Mouse (Mus musculus) E14TG2a.4 (cell line): ENCODE measurements around the gene Olfr1251.
"Not testable (repeated sequence)": the region's sequence is repeated elsewhere in the genome, so short reads cannot be mapped to it uniquely, and the experiment has no call there.

ENCODE experiments used
- H3K27me3 ChIP-seq: 2 replicates; pipeline ENCODE4 v1.6.1; 2014; ENCODE audit warnings: low read length, control low read depth; ENCODE audit not compliant: insufficient read depth
- H3K36me3 ChIP-seq: 2 replicates; pipeline ENCODE4 v1.6.1; 2014; ENCODE audit warnings: low read length, control low read depth; ENCODE audit not compliant: insufficient read depth
- H3K4me1 ChIP-seq: replicated peaks from 2 replicates; pipeline ENCODE4 v1.6.1; 2014; ENCODE audit warnings: low read depth, low read length, control low read depth
- H3K4me3 ChIP-seq: replicated peaks from 2 replicates; pipeline ENCODE4 v1.5.1; 2014; ENCODE audit warnings: mild to moderate bottlenecking, low read length
- H3K9me3 ChIP-seq: 2 replicates; pipeline ENCODE4 v1.6.1; 2014; ENCODE audit warnings: low read length, control low read depth
- CTCF ChIP-seq: conservative IDR thresholded peaks from 2 replicates; pipeline ENCODE4 v1.5.1; 2014; ENCODE audit warnings: low read length
- NANOG ChIP-seq: IDR thresholded peaks from 2 replicates; pipeline ENCODE4 v1.6.1; 2014; ENCODE audit warnings: borderline replicate concordance, low read length, mixed read lengths
- POU5F1 ChIP-seq: IDR thresholded peaks from 2 replicates; pipeline ENCODE4 v1.6.1; 2014; ENCODE audit warnings: low read length, borderline replicate concordance

Olfr1251 gene

GRCm38 (mm10) chr2:89671836-89672235 lies at the start of gene Olfr1251:
TSS of gene Olfr1251 (minus strand) at chr2:89671936.
- Histone ChIP-seq H3K4me1 (no peaks in the 10 kb centered on the region), H3K27me3 (no peaks in the 10 kb centered on the region), H3K9me3 (peaks cover 11% of the 10 kb centered on the region; the same call in 1 of the 2 replicates), H3K4me3 (no peak within 1 kb of the TSS), H3K36me3 (no peaks in the 10 kb centered on the region)
- TF ChIP-seq NANOG (no peak), POU5F1 (no peak), CTCF (no peak)

GRCm38 (mm10) chr2:89691980-89692379 lies 20.2 kb upstream of the Olfr1251 start:
- TF ChIP-seq CTCF (no peak), NANOG (no peak), POU5F1 (no peak)
- Histone ChIP-seq H3K9me3 (no peaks in the 10 kb centered on the region), H3K4me3 (no peak overlapping the region), H3K4me1 (no peaks in the 10 kb centered on the region), H3K27me3 (no peaks in the 10 kb centered on the region), H3K36me3 (no peaks in the 10 kb centered on the region)

- TF ChIP-seq NANOG (no peak), CTCF (no peak), POU5F1 (no peak)
- Histone ChIP-seq H3K36me3 (no peaks in the 10 kb centered on the region), H3K4me3 (no peak within 1 kb of the TSS), H3K4me1 (no peaks in the 10 kb centered on the region), H3K9me3 (no peaks in the 10 kb centered on the region), H3K27me3 (no peaks in the 10 kb centered on the region)
These were observed 10.4 kb downstream of the Olfr1251 start, which contains the start of gene Olfr1250 for GRCm38 (mm10) chr2:89661367-89661766. TSS of gene Olfr1250 (minus strand) at chr2:89661467.

GRCm38 (mm10) chr2:89634883-89635282 lies 36.9 kb downstream of the Olfr1251 start, which contains the start of gene Olfr1249:
TSS of gene Olfr1249 (minus strand) at chr2:89634983.
- no peak for TF ChIP-seq CTCF
- H3K4me1 ChIP-seq: no peaks in the 10 kb centered on the region
- H3K27me3 ChIP-seq: no peaks in the 10 kb centered on the region
- H3K4me3 ChIP-seq: no peak within 1 kb of the TSS
- no peaks in the 10 kb centered on the region for H3K9me3 ChIP-seq
- H3K36me3 ChIP-seq: no peaks in the 10 kb centered on the region

GRCm38 (mm10) chr2:89618145-89618544 lies 53.6 kb downstream of the Olfr1251 start, which contains the start of gene Olfr1248:
TSS of gene Olfr1248 (minus strand) at chr2:89618245.
- H3K27me3 ChIP-seq, H3K9me3 ChIP-seq, H3K4me3 ChIP-seq: not testable (repeated sequence)

More at GRCm38 (mm10) chr2:89618145-89618544, 53.6 kb downstream of the Olfr1251 start, which contains the start of gene Olfr1248:
- not testable (repeated sequence) for H3K36me3 ChIP-seq, H3K4me1 ChIP-seq
